Mouse (Mus musculus): ENCODE measurements at regions not wholly inside any gene's neighbourhood (a gene's known extent, or its start where the extent isn't known, plus 50 kb on each side); places are given as distances from the start of the nearest gene placed in this dataset.

GRCm38 (mm10) chr3:70097813-70098212 lies 90.4 kb downstream of the Otol1 start:
- no peak for DNase-seq

- peak in 1 of 2 experiments; percentile 18 for DNase-seq
Observed at GRCm38 (mm10) chr3:70102091-70102490, 94.7 kb downstream of the Otol1 start.

GRCm38 (mm10) chr3:70102593-70103213 lies 95.3 kb downstream of the Otol1 start:
- DNase-seq = peak; percentile 8 to 39

- peak; percentile 66 to 84 for DNase-seq
Observed at GRCm38 (mm10) chr3:70103983-70104827, 96.8 kb downstream of the Otol1 start.

DNA sequence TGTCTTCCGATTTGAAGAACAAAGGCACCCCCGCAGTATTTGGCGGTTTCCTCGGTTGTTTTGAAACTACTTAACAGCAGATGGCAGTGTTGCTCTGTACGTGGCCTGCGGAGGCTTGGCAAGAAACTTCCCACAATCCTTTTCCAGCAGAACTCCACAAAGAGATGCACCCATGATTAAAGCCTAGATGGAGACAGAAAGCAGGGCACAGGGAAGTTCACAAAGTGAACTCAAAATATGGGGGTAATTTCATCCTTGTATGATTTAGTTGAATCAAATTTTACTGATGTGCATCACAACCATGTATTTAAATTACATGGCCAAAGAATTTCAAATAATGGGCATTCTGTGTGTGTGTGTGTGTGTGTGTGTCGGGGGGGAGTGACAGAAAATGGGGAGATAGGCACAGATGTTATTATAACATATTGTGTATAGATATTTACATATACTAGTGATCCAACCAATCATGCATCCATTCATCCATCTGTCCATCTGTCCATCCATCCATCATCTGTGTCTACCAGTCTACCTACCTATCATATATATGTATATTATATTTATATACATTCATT lies 97.5 kb downstream of the Otol1 start:
- peak; percentile 56 to 72 for DNase-seq

DNA sequence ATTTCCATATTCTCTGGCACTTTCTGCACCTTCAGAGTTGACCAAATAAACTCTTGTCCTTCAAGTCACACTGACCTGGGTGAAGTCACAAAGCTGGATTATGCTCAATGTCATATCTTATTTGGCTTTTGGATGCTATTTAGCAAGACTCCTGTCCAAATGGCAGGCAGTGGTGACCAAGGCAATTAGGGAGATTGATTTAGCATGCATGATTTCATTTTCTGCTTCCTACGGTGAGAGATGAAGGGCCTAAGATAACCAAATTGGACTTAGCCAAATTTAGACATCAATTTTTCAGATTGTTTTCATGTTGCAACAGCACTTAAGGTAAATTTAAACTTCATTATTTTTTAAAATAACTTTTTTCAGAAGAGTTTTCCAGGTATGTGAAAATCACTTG lies 98.1 kb downstream of the Otol1 start:
- DNase-seq = no peak

DNA sequence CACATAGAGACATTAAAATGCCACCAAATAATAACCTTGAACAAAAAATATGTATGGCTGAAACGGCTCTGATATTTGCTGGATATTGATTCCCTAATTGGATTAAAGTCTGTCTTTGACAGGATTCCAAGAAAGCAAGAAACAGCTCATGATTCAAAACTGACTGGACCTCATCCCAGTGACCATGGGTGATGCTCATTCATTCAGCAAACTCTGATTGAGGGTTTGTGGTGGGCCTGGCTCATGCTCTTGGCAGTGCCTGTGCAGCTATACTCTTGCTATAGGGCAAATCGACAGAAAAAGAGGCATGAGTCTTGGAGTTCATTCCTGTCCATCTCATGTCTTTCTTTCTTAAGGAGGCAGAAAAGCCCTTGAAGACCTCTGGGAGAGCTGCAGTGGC lies 98.7 kb downstream of the Otol1 start:
- no peak for DNase-seq

- DNase-seq = no peak
Observed at GRCm38 (mm10) chr3:70126212-70126611, 118.8 kb downstream of the Otol1 start.

DNA sequence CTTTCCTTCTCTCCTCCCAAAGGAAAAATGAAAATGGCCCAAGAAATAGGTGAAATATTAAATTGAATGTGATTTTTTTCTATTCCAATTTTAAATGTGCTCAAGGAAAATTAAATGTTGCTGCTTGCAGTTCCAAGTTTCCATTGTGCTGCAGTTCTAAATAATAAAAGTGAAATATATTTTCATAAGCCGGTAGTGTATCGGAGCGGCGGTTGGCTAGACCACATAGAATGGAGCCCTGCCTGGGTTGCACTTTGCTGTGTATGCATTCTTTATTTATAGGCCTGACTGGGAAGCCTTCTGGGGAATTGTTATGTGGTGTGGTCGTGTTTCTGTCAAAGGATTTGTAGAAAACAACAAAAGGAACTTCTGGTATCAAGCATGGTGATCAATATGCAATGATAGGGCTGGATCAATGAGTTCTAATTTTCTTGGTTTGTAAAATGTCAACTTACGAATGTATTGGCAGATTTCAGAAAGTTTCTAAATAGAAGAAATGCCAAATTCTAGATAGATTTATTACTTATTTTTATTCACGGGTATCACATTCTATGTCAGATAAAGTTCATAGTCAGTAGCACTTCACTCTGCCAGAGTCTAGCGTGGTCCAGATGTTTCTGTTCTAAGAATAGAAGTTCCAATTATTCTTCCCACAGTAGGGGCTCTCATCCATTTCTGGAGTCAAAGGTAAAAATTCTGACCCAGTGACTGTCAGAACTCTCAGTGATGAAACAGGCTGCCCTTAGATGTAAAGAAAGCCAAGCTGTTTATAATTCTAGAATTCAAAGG lies 123.0 kb downstream of the Otol1 start:
- no peak for DNase-seq

GRCm38 (mm10) chr3:70134963-70135362 lies 127.5 kb downstream of the Otol1 start:
- DNase-seq = no peak

- no peak for DNase-seq
Observed at GRCm38 (mm10) chr3:70138488-70138887, 131.1 kb downstream of the Otol1 start.

DNA sequence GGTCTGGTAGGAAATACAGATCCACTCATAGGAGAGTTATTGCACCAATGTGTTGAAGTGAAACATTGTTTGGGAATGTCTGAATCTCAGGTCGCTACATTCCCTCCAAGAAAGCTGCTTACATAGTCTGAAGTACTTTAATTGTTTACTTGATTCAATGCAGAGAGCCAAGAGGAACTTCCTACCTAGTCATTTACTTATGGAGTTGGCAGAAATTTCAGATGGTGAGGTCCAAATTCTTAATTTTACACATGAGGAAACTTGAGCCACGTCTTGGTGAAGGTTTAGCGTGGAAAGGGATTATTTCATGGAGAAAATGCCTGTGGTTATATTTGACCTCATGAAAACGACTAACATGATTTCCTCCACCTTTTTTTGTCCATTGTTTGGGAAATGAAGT lies 131.5 kb downstream of the Otol1 start:
- DNase-seq = no peak

- DNase-seq = no peak
Observed at GRCm38 (mm10) chr3:70145728-70146127, 138.3 kb downstream of the Otol1 start.

- no peak for DNase-seq
Observed at GRCm38 (mm10) chr3:70151156-70151555, 143.7 kb downstream of the Otol1 start.

DNA sequence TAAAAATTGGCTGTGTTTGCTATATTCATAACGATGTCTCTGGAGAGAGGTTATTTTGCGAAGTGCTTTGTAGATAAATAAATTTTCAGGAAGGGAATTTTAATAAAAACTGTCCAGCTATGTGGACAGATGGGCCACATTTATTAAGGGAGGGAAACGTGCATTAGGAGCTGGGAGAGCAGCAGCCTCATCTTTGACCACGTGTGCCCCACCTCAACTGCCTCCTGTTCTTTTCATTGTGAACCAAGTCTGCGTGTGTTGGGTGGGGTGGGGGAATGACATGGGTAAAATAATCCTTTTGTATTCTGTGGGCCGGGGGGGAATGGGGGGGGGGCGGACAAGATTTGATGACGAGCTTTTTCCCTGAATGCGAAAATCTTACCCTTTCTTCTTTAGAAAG lies 152.6 kb downstream of the Otol1 start:
- DNase-seq = no peak

GRCm38 (mm10) chr3:70171667-70172066 lies 164.3 kb downstream of the Otol1 start:
- DNase-seq = no peak

DNA sequence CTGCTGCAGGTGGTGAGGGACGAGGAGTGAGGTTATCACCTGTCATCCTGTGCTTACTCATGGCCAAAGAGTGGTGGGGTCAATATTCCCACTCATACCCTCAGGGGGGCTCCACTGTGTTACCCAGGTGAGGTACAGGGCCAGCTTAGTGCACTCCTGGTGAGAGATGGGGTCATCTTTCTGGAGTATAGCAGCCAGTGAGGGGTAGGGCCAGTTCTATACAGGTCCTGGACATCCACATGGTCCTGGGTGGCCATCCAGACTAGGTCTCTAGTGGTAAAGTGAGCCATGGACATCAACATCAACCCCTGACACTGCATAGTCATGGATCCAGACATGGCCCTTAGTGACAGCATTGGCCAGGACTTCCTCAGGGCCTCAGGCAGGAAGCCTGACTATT lies 169.0 kb downstream of the Otol1 start:
- DNase-seq = no peak

- DNase-seq = no peak
Observed at GRCm38 (mm10) chr3:70181611-70182010, 174.2 kb downstream of the Otol1 start.

DNA sequence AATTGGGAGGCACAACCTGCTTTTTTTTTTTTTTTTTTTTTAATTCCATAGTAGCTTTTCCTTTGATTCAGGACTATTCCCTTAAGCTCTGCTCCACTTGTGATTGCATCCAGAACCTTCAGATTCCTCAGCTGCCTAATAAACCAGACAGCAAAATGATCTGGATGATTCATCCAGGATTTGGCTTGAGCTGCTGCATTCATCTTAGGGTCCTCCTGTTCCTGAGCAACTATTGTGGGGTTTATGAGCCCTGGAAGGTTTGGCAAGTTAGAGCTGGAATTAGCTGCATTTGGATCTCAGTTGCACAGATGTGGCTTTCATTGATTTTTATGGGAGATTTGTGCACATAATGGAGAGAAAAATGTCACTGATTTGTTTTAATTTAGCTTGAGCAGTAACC lies 183.3 kb downstream of the Otol1 start:
- DNase-seq = no peak

GRCm38 (mm10) chr3:70196671-70197070 lies 189.3 kb downstream of the Otol1 start:
- no peak for DNase-seq

GRCm38 (mm10) chr3:70198890-70199289 lies 191.5 kb downstream of the Otol1 start:
- no peak for DNase-seq

DNA sequence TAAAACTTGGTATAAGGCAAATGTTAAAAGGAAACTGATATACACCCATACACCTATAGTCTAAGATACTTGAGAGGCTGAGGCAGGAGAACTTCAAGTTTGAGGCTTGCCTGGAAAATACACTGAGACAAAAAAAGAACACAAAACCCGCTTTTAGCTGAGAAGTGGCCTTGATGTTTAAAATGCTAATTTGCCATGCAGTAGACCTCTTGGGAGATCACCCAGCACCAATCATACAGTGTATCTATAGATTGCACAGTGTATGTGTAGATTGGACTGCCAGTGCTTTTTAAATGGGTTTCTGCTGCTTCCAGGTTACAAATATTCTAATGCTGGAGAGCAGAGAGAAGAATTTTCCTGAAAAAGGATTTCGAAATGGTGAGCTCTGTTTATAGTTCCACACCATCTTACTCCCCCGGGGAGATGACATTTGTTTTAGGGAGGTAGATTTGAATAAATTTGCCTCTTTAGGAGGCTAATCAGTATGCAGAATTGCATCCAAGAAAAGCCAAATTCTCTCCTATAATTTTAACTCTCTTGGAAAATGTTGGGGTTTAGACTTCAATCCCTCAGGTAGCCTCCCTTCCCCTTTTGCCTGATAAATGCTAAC lies 194.0 kb downstream of the Otol1 start:
- DNase-seq = no peak

DNA sequence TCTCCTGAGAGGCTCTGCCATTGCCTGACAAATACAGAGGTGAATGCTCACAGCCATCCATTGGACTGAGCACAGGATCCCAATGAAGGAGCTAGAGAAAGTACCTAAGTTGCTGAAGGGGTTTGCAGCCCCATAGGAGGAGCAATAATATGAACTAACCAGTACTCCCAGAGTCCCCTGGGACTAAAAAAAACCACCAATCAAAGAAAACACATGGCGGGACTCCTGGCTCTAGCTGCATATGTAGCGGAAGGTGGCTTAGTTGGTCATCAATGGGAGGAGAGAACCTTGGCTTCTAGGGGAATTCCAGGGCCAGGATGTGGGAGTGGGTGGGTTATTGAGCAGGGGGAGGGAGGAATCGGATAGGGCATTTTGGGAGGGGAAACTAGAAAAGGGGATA lies 207.8 kb downstream of the Otol1 start:
- DNase-seq = no peak
